Mouse (Mus musculus): ENCODE data around the gene Galk2. TPM values are rescaled to one million over a fixed set of nuclear protein-coding genes. Genes with fewer than 3 reads are reported as not detected.
A peak's percentile ranks its signal among the peaks of the same experiment; 100 is the strongest.

The Galk2 gene
- total RNA-seq, 2 experiments from 2014 or later, result 23.0 to 27.1 TPM

DNA sequence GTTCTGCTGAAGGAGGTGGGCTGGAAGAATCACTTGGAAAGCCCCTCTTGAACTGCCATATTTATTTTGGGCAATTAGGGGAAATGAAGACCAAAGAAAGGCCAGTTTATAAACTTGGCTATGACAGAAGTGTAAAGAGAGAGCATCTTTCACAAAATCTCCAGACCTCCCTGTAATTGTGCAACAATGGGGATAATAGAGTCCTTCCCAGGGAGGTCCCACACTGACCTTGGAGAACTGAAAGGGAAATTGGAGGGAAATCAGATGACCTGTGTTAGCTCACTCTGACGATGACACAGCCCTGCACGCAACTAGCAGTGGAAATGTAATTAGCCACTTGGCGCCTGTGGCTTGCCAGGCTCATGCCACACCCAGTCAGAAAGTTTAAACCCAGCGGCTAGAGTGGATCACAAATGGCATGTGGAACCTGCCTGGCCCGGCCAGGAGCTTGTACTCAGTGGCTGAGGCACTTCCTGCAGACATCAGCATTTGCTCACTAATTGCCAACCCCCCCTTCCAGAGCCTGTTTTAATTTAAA lies 117.0 kb downstream of the Galk2 start:
- intact Hi-C loops (cut with DNase I), result no loop called here
- H3K4me3 ChIP-seq, result no peak overlapping the region
- no peak overlapping the region for H3K27ac ChIP-seq
- DNase-seq (ENCODE audit: extremely low spot score in 1 of 2, low spot score in 2 of 2), result no peak
- no peak for TF ChIP-seq CTCF (IDR thresholded peaks at IDR 0.05)

DNA sequence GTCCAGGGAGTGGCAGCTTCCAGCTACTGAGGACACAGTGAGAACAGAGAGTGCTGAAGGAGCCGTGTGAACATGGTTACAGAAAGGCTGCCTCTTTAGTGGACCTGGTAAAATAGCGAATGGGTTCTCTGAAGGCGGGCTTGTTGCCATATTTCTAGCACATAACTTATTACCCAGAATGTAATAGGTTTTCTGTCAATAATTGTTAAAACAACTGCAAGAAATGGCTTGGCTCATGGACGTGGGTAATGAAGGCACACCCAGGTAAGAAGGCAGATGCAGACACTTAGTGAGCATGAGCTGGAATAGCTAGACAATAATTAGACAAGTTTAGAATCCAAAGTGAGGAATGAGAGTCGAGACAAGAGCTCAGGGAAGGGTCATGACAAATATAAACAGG lies 143.4 kb downstream of the Galk2 start:
- DNase-seq (ENCODE audit: extremely low spot score in 1 of 2, low spot score in 2 of 2), result no peak
- Histone ChIP-seq H3K27ac (no peak overlapping the region), H3K4me3 (no peak overlapping the region)
- intact Hi-C loops (cut with DNase I), result no loop called here
- no peak for TF ChIP-seq CTCF (IDR thresholded peaks at IDR 0.05)

- DNase-seq (ENCODE audit: extremely low spot score in 1 of 2, low spot score in 2 of 2), result peak; percentile 46 to 58
- H3K27ac ChIP-seq, result no peak overlapping the region
- intact Hi-C loops (cut with DNase I), result loop anchor here (1.0 to 5.0 kb wide), 4 partner anchors 28 to 516 kb away; partner anchors contain the start of gene Fgf7
- TF ChIP-seq CTCF (IDR thresholded peaks at IDR 0.05), result peak; percentile 71
- no peak overlapping the region for H3K4me3 ChIP-seq
Measured at GRCm38 (mm10) chr2:126006088-126006487, 147.2 kb downstream of the Galk2 start.

GRCm38 (mm10) chr2:126006742-126007141 lies 147.8 kb downstream of the Galk2 start:
- intact Hi-C loops (cut with DNase I), result loop anchor here (1.0 to 5.0 kb wide), 4 partner anchors 28 to 516 kb away; partner anchors contain the start of gene Fgf7

GRCm38 (mm10) chr2:126014989-126015710 lies 156.2 kb downstream of the Galk2 start:
- Histone ChIP-seq H3K27ac (no peak overlapping the region), H3K4me3 (no peak overlapping the region)
- intact Hi-C loops (cut with DNase I), result no loop called here
- DNase-seq (ENCODE audit: extremely low spot score in 1 of 2, low spot score in 2 of 2), result no peak
- no peak for TF ChIP-seq CTCF (IDR thresholded peaks at IDR 0.05)

More at GRCm38 (mm10) chr2:126006742-126007141, 147.8 kb downstream of the Galk2 start:
- no peak for DNase-seq (ENCODE audit: extremely low spot score in 1 of 2, low spot score in 2 of 2)
- TF ChIP-seq CTCF (IDR thresholded peaks at IDR 0.05), result no peak
- no peak overlapping the region for H3K27ac ChIP-seq
- H3K4me3 ChIP-seq, result no peak overlapping the region

DNA sequence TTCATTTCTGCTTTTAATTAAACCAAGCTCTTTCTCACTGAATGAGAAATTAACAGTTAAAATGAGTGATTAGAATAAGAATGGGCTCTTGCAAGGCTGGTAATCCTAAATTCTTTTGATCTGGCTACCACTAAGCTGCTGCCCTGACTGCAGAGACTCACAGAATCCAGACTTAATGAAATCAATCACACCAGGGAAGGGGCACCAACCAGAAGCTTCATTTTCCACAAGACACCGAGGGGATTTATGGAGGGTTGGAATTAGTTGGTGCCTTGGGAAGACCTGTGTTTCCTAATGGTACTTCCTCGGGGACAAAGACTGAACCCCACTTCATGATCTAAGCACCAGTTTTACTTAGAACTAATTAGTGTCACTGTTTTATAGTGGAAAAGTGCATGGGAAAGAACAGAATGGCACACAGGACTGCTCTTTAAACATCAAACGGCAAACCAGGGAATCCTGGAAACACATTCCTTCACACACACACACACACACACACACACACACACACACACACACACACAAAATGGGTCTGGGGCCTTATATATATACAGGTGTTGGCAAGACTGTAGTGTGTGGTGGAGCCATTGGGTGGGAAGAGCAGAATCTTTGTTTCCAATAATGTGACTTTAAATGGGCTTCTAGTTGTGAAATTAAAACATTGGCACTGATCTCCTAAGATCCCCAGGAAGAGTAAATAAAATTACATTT lies 157.0 kb downstream of the Galk2 start:
- no peak overlapping the region for H3K27ac ChIP-seq
- H3K4me3 ChIP-seq, result no peak overlapping the region
- intact Hi-C loops (cut with DNase I), result no loop called here
- TF ChIP-seq CTCF (IDR thresholded peaks at IDR 0.05), result no peak
- DNase-seq (ENCODE audit: extremely low spot score in 1 of 2, low spot score in 2 of 2), result no peak

DNA sequence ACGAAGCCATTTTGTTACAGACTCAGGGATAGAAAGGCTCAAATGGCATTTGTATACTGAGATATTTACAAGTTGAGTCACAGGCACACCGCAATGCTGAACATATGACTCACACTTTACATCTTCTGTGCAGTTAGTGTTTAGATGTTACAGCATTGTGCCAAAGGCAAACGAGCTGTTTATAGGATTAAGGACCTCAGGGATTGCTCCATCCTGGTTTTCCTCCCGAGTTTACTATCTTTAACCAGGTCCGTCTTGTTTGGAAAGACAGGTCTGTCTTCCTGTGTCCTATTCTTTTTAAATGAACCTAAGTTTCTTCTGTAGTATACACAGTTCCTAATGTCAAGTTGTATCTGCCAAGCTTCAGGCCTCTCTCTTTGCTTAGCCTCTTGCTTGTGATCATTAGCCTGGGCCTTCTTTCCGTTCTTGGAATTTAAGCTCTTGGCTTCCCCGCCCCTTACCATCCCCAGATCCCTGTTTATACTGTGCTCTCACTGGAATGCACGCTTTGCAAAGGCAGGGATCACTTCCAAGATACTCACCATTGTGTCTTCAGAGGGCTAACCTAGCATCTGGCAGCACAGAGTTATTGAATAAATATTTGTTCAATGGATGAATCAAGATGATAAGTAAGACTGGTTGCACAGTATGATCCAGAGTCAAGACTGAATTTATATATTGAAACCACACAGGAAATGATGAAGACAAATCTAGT lies 172.4 kb downstream of the Galk2 start:
- intact Hi-C loops (cut with DNase I), result loop anchor here (5.0 kb wide), 1 partner anchor 139 kb away; no protein-coding TSS in a partner anchor
- H3K4me3 ChIP-seq, result no peak overlapping the region
- H3K27ac ChIP-seq, result no peak overlapping the region
- no peak for DNase-seq (ENCODE audit: extremely low spot score in 1 of 2, low spot score in 2 of 2)
- no peak for TF ChIP-seq CTCF (IDR thresholded peaks at IDR 0.05)

GRCm38 (mm10) chr2:126033114-126033972 lies 174.4 kb downstream of the Galk2 start:
- H3K4me3 ChIP-seq, result no peak overlapping the region
- no peak overlapping the region for H3K27ac ChIP-seq
- peak; percentile 51 for TF ChIP-seq CTCF (IDR thresholded peaks at IDR 0.05)
- intact Hi-C loops (cut with DNase I), result loop anchor here (5.0 kb wide), 1 partner anchor 141 kb away; no protein-coding TSS in a partner anchor
- no peak for DNase-seq (ENCODE audit: extremely low spot score in 1 of 2, low spot score in 2 of 2)

Other genes starting within 250 kb of the Galk2 start
- gene Cep152, start 234.0 kb upstream of the Galk2 start, total RNA-seq (2021), result 1 to 10 TPM; 2.6 TPM
- 100 to 1,000 TPM; 209 to 229 TPM for gene Eid1, start 186.0 kb upstream of the Galk2 start, total RNA-seq (2021)
- 1 to 10 TPM; 4.6 to 5.5 TPM for gene Shc4, start 135.0 kb upstream of the Galk2 start, total RNA-seq (2021)
- gene Secisbp2l, start 76.2 kb upstream of the Galk2 start, total RNA-seq (2021), result 100 to 1,000 TPM in 1 of 2 experiments, 10 to 100 TPM in 1; 97.4 to 100 TPM
- 100 to 1,000 TPM in 1 of 2 experiments, 10 to 100 TPM in 1; 99.4 to 107 TPM for gene Cops2, start within 50 bp of the Galk2 start, total RNA-seq (2021)
- gene Fgf7, start 175.5 kb downstream of the Galk2 start, total RNA-seq (2021), result under 1 TPM; 0.25 to 0.70 TPM

Measured in left cerebral cortex, adult 2 months (tissue).